Mouse (Mus musculus) cerebellum, postnatal 36 days (tissue): ENCODE results near the gene Tnk2.
A peak's percentile ranks its signal among the peaks of the same experiment; 100 is the strongest.
"Not testable (repeated sequence)": the region's sequence is repeated elsewhere in the genome, so short reads cannot be mapped to it uniquely, and the experiment has no call there.

Experiments
- DNase-seq, 2 experiments: peaks; one replicate each; pipeline ENCODE4 v3.0.0; 2021 to 2022; ENCODE audit warnings: mixed read lengths in 2 of 2

Gene Tnk2

DNA sequence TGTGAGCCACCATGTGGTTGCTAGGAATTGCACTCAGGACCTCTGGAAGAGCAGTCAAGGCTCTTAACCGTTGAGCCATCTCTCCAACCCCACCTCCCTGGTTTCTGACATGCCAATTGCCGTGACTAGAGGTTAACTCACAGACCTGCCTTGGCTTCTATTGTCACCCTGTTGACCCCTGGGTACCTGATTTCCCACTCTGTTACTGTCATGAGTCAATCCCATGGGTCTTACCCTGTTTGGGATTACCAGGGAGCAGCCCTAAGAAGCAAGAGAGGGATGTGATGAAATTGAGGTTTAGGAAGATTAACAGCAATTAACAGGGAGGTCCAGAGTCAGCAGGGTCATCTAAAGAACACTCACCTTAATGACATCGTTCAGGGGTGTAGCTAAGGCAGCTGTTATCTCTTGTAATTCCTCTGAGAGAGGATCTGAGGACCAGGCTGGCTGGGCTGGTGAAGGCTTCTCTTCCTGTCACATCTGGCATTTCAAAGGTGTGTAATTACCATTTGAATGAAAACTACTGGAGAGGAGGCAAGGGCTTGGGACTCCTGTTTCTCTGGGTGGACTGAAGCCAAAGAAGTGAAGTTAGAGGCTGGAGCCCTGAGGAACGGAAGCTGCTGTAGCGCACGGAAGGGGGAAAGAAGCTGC, 6.7 kb upstream of the Tnk2 start:
- no peak for DNase-seq

DNA sequence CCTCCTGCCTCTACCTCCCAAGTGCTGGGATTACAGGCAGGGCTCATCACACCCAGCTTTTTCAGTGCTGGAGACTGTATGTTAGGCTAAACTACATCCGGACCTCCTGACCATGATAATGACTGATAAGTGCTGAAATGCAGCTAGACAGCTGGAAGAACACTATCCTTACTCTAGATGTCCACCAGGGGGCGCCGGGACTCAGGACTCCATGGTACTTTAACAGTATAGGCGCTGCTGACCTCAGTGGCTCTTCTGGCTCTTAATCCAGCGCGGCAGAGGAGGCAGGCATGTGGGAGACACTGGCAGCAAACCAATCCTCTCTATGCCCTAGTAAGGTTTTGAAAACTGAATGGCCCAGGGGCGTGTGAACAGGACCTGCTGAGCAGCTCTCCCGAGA, 5.2 kb upstream of the Tnk2 start:
- DNase-seq = peak; percentile 87 to 89

DNA sequence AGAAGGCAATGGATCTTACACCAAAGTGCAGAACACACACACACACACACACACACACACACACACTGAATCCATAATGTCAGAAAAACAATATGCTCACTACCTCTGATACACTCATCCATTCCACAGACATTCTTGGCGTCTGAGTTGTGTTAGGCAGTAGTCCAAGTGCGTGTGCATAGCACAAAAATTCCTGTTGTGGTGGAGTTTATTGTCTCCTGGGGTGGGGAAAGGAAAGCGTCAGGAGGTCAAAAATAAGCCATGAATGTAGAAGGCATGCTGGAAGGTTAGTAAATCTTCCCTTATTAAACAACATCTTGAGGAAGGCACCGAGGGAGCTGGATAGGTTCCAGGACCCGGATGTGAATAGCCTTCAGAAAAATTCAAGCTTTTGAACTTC, 3.6 kb upstream of the Tnk2 start:
- DNase-seq = no peak

DNA sequence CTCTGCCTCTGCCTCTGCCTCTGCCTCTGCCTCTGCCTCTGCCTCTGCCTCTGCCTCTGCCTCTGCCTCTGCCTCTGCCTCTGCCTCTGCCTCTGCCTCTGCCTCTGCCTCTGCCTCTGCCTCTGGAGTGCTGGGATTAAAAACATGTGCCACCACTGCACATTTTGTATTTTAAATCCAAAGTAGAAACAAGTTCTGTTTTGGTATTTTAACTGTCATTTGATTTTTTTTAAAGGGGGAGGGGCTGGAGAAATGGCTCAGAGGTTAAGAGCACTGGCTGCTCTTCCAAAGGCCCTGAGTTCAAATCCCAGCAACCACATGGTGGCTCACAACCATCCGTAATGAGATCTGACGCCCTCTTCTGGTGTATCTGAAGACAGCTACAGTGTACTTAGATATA, 3.0 kb upstream of the Tnk2 start:
- not testable (repeated sequence) for DNase-seq

DNA sequence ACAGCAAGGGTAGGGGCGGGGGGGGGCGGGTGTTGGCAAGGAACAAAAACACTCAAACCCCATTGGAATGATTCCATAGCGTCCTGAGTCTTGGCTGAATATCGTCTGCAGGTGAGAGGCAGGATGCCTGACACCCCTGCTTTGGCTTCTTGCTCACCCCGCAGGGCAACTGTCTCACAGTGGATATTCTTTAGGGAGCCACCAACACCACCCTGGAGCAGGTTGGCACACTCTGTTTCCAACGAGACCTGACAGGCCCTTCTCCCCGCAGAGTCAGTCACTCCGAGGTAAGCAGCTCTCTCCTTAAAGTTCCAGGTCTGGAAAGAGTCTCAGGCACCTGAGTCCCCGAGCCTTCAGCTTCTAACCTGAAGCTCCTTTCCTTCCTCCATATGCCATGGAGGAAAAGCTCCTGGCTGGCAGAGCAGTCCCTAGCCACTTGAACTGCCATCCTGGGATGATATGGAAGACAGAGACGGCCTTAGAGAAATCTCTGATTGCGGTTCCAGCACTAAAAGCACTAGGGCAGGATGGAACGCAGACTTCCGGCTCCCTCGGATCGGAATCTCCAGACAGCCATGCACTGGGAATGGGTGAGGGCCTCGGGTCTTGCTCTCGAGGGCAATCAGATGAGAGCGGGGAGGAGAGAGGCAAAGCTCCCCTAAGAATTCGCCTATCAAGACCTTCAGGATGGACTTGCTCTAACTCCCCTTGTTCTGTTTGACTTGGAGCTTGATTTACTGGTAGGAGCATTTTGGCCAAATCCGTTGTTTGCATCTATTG, 2.0 kb upstream of the Tnk2 start:
- DNase-seq = no peak

DNA sequence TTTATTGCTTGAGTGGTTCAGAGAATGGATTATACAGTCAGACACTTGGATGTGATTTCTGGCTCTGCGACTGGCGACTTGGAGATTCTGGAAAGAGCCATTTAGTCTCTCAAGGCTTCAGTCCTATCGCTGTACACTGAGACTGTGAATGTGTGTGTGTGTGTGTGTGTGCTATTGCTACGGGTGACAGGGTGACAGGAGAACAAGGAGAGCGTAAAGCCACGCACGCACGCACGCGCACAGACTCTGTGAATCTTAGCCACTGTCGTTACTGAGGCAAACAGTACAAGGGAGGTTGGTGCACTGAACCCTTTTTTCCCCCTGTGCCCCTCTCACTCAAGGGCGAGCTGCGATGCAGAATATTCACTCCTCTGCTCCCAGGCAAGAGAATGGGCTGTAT, 1.4 kb upstream of the Tnk2 start:
- no peak for DNase-seq

DNA sequence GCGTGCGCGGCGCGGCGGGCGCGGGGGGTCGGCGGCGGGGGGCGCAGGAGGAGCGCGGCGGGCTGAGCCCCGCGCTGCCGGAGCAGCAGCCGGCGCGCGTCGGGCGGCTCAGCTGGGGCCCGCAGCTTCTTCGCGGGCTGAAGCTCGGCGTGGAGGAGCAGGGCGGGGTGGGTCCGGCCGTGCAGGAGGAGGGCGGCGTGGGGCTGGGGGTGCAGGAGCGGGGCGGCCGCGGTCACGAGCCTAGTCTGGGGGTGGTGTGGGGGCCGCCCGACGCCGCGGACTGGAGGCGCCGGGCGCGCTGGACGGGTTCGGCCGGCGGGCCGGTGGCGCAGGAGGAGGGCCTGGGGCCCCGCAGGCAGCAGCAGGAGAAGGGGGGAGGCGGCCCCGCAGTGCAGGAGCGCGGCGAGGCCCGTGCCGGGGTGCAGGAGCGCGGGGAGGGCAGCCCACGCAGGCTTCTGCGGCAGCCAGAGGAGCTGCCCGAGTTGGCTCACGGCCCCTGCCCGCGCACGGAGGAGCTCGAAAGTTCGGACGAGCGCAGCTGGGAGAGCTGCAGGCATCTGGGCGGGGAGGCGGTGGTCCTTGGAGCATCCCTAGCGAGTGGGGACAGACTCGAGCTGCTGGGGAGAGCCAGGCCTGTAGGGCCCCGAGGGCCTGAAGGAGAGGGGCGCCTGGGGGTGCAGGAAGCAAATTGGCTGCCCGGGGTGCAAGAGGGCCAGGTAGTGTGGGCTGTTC, 561 bp downstream of the Tnk2 start:
- peak; percentile 40 to 50 for DNase-seq

DNA sequence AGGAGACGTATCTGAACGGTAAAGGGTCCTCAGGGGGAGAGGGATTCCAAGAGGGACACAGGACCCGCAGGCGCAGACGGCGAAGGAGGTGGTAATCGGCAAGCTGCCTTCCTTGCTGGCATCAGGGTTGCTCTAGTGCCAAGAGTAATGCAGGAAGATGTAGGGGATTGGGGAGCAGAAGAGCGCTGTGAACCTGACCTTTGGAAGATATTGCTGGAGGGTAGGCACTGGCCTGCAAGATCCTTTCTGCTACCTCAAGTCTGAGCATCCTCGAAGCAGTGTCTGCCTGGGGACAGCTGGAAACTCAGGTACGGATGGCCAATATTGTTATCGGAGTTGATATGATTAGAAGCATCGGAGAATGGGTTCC, 1.1 kb downstream of the Tnk2 start:
- DNase-seq = peak in 1 of 2 experiments; percentile 30

DNA sequence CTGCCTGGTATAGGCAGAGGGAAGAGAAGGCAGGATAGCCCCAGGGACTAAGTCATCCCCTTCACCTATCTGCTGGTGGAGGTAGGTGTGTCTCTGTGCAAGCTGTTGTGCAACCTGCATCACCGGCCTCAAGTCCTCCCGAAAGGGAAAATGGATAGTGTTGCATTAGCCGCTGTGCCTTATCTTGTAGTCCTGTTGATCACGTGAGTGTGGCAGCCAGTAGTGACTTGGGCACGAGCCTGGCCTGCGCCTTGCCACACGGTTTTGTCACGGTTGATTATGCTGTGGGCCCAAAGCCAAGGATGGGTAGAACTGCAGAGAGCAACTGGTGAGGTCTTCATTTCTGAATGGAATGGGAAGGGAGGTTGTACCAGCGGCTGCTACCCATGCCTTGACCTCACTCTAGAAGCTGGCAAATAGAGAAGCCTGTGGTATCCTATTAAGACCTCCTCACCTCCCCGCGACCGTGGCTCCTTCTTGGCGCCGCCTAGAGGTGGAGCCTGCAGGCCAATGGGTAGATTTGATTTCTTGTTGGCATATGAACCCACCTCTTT, 1.8 kb downstream of the Tnk2 start:
- peak; percentile 85 to 87 for DNase-seq

DNA sequence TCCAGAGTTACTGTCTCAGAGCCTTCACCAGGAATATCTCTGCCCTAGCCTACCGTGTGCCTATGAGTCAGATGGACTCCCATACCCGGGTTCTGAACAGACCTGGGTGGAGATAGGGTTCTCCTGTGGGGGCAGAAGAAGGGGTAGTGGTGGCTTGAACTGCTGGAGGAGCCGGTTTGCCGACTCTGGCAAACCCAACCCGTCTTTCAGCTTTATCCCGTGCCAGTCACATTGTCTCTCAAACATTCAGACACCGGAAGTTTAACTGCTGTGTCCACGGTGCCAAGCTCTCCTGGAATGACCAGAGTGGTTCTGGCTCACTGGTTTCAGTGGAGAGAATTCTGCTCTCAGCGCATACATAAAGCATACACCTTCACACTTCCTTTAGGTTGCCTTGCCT, 2.3 kb downstream of the Tnk2 start:
- peak in 1 of 2 experiments; percentile 16 for DNase-seq

DNA sequence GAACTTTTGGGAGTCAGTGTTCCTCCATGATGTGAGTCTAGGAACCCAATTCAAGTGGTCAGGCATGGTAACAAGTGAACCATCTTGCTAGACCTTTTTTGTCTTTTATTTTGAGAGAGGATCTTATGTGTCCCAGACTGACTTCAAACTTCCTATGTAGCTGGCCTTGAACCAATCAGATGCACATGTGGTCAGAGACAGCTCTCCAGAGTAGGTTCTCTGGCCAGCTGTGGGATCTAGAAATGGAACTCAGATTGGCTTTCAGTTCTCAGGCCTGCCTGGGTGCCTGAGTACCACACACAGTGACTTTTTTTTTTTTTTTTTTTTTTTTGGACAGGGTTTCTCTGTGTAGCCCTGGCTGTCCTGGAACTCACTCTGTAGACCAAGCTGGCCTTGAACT, 4.0 kb downstream of the Tnk2 start:
- DNase-seq = no peak

DNA sequence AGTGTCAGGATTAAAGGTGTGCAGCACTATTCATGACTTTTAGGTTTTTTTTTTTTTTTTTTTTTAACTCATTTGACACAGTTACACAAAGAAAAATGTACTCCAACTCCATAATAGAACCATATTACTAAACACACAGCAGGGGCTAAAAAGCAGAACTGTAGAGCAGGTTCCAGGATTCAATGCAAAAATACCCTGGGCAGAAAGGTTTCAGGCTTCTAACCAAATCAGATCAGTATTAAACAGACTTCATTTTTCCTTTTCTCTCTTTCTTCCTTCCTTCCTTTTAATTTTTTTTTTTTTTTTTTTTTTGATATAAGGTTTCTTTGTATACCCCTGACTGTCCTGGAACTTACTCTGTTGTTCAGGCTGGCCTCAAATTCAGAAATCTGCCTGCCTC, 6.8 kb downstream of the Tnk2 start:
- DNase-seq = no peak

DNA sequence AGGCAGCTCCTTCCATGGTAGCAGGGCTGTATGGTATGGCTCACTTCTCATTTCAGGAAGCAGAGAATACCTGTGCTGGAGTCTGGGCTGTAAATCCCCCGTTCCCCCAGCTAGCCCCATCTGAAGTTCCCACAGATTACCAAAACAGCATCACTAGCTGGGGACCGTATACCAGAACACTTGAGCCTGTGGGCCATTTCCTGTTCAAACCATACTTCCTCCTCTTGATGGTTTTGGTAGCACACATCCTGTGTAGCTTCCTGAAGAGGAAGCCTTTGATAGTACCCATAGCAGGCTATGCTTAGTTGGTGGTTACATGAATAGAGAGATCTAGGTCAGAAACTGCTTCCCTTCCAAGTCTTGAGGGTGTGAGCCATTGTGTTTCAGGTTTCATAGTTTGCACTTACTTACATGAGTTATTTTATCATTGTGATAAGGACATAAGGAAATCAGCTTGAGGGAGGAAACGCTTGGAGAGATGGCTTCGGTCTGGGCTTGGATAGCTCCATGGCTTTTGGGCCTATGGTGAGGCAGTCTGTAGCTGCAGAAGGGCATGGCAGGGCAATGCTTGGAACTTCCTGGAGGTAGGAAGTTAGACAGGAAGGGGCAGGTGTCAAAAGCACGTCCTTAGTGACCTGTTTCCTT, 7.4 kb downstream of the Tnk2 start:
- no peak for DNase-seq

DNA sequence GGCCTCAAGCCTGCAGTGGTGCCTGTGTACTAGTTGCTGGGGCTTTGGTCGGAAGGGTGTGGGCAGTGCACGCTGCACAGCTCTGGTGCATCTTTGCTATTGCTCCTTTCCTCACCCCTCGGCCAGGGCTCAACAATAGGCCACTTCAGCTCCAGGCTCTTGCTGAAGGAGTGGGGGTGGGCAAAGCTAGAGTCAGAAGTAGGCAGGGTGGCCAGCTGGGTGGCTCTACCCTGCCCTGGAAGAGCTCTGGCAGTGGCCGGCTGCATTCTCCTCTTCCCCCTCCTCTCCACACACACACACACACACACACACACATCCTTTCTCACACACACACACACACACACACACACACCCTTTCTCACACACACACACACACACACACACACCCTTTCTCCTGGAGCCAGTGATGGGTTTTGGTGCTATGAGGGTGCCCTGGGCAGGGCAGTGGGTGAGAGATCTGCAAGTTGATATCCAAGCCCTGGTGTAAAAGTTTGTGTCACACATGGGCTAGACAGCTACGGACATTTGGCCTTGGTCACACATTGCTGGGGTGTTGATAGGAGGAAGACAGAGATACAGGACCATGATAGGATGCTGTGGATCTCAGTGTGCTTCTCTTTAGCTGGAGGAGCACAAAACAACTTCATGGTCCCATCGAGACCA, 10.5 kb downstream of the Tnk2 start:
- DNase-seq = no peak

DNA sequence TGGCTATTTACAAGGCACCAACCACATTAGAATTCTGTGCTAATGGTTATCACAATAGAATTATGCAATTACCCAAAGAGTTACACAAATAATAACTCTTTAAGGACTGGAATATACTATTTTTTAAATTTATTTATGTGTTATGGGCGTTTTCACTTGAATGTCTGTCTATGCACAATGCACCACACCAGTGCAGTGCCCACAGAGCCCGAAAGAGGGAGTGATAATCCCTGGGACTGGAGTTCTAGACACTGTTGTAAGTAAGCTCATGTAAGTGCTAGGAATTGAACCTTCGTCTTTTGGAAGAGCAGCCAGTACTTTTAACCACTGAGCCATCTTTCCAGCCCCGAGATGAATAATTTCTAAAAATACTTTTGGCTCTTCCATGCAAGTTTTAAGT, 11.9 kb downstream of the Tnk2 start:
- no peak for DNase-seq

DNA sequence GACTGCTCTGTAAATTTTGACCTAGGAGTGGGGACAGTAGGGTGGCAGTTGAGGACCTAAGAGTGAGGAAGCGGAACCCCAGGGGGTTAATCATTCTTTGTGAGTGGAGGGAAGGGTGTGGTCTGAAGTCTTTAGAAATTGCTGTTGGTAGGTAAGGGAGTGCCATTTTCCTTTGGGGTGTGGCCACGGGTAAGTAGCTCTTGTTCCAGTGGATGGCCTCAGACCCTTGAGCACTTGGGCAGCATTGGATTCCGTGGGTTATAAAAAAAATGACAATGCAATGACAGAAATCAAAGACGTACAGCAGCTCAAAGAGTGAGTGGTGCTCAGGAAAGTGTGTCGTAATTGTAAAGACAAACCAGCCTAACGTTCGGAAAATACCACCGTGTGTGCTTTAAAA, 12.6 kb downstream of the Tnk2 start:
- DNase-seq = no peak

DNA sequence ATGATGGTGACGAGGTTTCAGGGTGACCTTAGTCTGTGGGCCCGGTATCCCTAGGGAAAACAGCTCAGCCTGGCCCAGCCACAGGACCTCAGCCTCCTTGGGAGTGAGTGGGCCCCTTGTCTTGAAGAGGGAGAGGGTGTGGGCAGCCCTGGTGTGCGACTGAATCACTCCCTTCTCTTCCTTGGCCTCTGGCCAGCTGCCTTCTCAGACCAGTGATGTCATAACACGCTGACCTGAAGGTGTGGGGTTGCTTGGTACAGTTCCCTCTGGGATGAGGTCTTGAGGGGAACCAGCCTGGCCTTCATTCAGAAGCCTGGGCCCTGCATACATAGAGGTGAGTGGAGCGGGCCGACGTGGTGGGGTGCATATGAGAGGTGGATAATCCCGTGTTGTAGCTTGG, 13.1 kb downstream of the Tnk2 start:
- no peak for DNase-seq

DNA sequence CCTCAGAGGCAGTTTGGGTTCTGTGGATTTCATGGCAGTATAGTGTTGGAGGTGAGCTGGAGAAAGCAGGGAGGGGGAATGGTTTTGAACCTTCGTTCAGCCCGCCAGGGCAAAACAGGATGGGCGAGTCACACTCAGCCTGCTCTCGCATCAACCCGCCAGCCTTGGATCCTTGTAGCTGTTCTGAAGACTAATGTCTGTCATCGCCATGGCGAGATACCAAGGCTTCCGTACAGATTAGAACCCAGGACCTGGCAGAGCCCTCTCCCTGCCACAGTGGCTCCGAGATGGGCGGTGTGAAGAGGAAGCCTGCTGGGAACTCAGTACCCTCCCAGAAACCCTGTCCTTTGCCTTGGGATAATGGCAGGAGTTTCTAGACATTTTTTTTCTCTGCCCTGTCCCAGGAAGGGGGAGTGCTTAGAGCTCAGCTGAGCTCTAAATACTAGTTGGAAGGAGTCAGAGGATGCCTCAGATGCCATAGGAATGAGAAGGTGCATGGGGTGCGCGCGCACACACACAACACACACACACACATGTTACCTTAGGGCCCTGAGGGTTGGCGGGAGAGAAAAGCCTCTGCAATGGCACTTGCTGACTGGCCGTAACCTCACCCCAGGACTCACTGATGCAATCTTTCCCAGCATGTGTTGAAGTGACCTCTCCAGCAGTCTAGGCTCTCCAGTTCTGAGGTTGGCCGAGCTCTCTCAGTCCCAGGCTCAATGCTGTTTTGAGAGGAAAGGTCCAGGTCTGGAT, 14.0 kb downstream of the Tnk2 start:
- no peak for DNase-seq

DNA sequence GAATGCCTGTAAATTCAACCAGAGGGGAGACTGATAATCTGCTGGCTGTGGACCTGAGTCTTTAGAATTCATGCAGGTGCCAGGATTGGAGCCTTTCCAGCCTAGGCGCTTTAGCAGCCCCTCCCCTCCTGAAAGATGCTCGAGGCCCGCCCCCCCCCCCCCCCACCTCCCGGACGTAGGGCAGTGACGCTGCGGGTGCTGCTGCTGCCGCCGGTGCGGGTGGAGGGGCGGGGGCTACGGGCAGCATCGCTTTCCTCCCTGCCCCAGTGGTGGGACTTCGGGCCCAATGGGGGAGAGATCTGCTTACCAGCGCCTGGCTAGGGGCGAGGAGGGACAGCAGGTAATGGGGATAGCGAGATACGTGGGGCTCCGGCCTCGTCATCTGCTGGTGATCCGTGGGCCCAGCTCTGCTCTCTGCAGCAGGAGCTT, 15.1 kb downstream of the Tnk2 start:
- DNase-seq = peak; percentile 60 to 74

DNA sequence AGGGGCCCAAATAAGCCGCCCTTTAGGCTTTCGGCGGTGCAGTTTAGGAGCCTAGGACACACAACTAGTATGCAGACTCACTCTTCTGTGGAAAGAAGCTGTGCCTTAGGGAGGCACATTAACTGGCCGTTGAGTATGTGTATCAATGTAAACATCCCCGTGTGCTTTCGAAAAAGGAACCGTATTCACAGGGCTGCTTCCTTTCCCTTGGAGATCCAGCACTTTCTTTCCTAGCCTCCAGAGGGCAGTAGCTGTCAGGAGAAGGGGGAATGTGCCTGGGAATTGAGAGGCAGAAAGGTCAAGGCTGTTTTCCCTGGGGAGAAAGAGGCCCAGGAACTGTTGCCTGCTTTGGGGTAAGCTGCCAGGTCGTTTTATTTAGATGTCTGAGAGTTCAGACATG, 15.7 kb downstream of the Tnk2 start:
- peak; percentile 70 to 74 for DNase-seq

DNA sequence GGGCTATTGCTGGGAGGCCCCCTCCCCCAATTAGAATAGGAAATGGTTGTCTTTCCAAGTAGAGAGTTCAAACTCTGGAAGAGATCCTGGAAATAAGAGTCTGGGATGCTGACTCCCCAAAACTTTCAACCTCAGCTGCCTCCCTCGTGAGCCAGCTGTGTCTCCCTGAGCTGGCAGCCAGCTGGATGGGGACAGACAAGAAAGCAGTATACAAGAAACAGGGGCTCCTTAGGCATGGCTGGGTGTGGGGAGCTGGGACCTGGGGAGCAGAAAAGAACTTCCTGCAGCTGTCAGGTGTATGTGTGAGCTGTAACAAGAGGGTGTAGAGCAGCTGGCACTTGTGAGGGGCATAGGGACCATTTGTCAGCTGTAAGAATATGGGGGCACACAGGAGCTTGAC, 16.4 kb downstream of the Tnk2 start:
- DNase-seq = no peak
